Mouse (Mus musculus) myocyte (in vitro differentiated cells): ENCODE measurements around the gene Pax9. TPM values are rescaled to one million over a fixed set of nuclear protein-coding genes. Genes with fewer than 3 reads are reported as not detected.

ENCODE experiments used
- H3K27me3 ChIP-seq: one replicate; pipeline ENCODE4 v1.6.1; 2011; ENCODE audit not compliant: control insufficient read depth, insufficient read depth, insufficient read length
- H3K36me3 ChIP-seq: one replicate; pipeline ENCODE4 v1.6.1; 2011; ENCODE audit not compliant: control insufficient read depth, insufficient read depth
- H3K4me2 ChIP-seq: one replicate; pipeline ENCODE4 v1.6.1; 2011; ENCODE audit warnings: low read depth, control low read depth
- H3K4me3 ChIP-seq: one replicate; pipeline ENCODE4 v1.5.1; 2011; ENCODE audit warnings: mild to moderate bottlenecking, control low read depth, moderate library complexity
- H3K79me2 ChIP-seq: one replicate; pipeline ENCODE4 v1.6.1; 2011; ENCODE audit not compliant: control insufficient read depth, insufficient read depth
- H3ac ChIP-seq: one replicate; pipeline ENCODE4 v1.6.1; 2011; ENCODE audit not compliant: control insufficient read depth, insufficient read length
- CEBPB ChIP-seq: IDR thresholded peaks from 2 replicates; pipeline ENCODE4 v1.6.1; 2011; ENCODE audit warnings: mild to moderate bottlenecking, moderate library complexity; ENCODE audit not compliant: poor library complexity, insufficient read depth, severe bottlenecking
- E2F4 ChIP-seq: IDR thresholded peaks from one replicate; pipeline ENCODE4 v1.6.1; 2011; ENCODE audit warnings: mild to moderate bottlenecking, control low read depth, moderate library complexity; ENCODE audit not compliant: insufficient read depth
- MAX ChIP-seq: IDR thresholded peaks from one replicate; pipeline ENCODE4 v1.6.1; 2011; ENCODE audit warnings: low read depth, mild to moderate bottlenecking, control low read depth
- MYOD1 ChIP-seq, 3 experiments: IDR thresholded peaks; one replicate each; pipeline ENCODE4 v1.6.1; 2011; ENCODE audit warnings: control low read depth in 2 of 3, low read depth in 2 of 3, mild to moderate bottlenecking in 2 of 3, moderate library complexity in 1 of 3; ENCODE audit not compliant: insufficient read length in 2 of 3, control insufficient read depth in 1 of 3
- MYOG ChIP-seq, 3 experiments: IDR thresholded peaks; one replicate each; pipeline ENCODE4 v1.6.1; 2011; ENCODE audit warnings: control low read depth in 2 of 3, low read depth in 2 of 3, mild to moderate bottlenecking in 2 of 3; ENCODE audit not compliant: insufficient read length in 2 of 3, control insufficient read depth in 1 of 3, insufficient read depth in 1 of 3
- POLR2A ChIP-seq: IDR thresholded peaks from one replicate; pipeline ENCODE4 v1.6.1; 2011; ENCODE audit warnings: low read depth, mild to moderate bottlenecking, control low read depth, moderate library complexity; ENCODE audit not compliant: insufficient read length
- POLR2AphosphoS2 ChIP-seq: IDR thresholded peaks from one replicate; pipeline ENCODE4 v1.6.1; 2011; ENCODE audit warnings: low read depth, control low read depth; ENCODE audit not compliant: insufficient read length
- REST ChIP-seq: IDR thresholded peaks from one replicate; pipeline ENCODE4 v1.6.1; 2011; ENCODE audit warnings: mild to moderate bottlenecking, control low read depth, moderate library complexity; ENCODE audit not compliant: insufficient read depth, insufficient read length
- SRF ChIP-seq: IDR thresholded peaks from one replicate; pipeline ENCODE4 v1.6.1; 2011; ENCODE audit warnings: low read depth; ENCODE audit not compliant: control insufficient read depth, insufficient read length
- TCF12 ChIP-seq: IDR thresholded peaks from one replicate; pipeline ENCODE4 v1.6.1; 2011; ENCODE audit warnings: mild to moderate bottlenecking, control low read depth; ENCODE audit not compliant: poor library complexity, insufficient read depth, severe bottlenecking
- TCF3 ChIP-seq: IDR thresholded peaks from one replicate; pipeline ENCODE4 v1.6.1; 2011; ENCODE audit warnings: low read depth, control low read depth; ENCODE audit not compliant: insufficient read length
- USF1 ChIP-seq: IDR thresholded peaks from one replicate; pipeline ENCODE4 v1.6.1; 2011; ENCODE audit warnings: low read depth, mild to moderate bottlenecking, control low read depth, moderate library complexity
- polyA plus RNA-seq: library from polyadenylated mRNA; unstranded; fragments of >200 nt; fragmentation: generic; extraction: Trizol; gene quantifications from one replicate; pipeline ENCODE4 v1.2.1, GENCODE M21; 2012; ENCODE audit warnings: missing spikeins

Pax9 gene
- polyA plus RNA-seq, 1 experiment = 0.02 TPM

GRCm38 (mm10) chr12:56689331-56689730 lies 2.2 kb upstream of the Pax9 start:
- Histone ChIP-seq H3K4me3 (no peak overlapping the region), H3K36me3 (no peaks in the 10 kb centered on the region), H3ac (no peak overlapping the region), H3K4me2 (no peak overlapping the region), H3K79me2 (no peaks in the 10 kb centered on the region), H3K27me3 (peaks cover 15% of the 10 kb centered on the region)
- no peak for TF ChIP-seq USF1
- no peak for TF ChIP-seq CEBPB
- TF ChIP-seq POLR2A = no peak
- no peak for TF ChIP-seq TCF3
- TF ChIP-seq POLR2AphosphoS2 = no peak
- no peak for TF ChIP-seq TCF12
- no peak for TF ChIP-seq MAX

GRCm38 (mm10) chr12:56689736-56690135 lies 1.8 kb upstream of the Pax9 start:
- Histone ChIP-seq H3ac (no peak overlapping the region), H3K4me2 (no peak overlapping the region), H3K36me3 (no peaks in the 10 kb centered on the region), H3K79me2 (no peaks in the 10 kb centered on the region), H3K27me3 (peaks cover 16% of the 10 kb centered on the region), H3K4me3 (no peak overlapping the region)
- TF ChIP-seq REST (no peak), POLR2AphosphoS2 (no peak), MYOD1 (IDR thresholded peaks at IDR 0.05; ENCODE audit: control insufficient read depth in 1 of 3, insufficient read length in 2 of 3, low read depth in 2 of 3) (no peak), MAX (no peak), POLR2A (no peak), USF1 (no peak), SRF (no peak)

GRCm38 (mm10) chr12:56690366-56690765 lies 1.2 kb upstream of the Pax9 start:
- no peaks in the 10 kb centered on the region for H3K79me2 ChIP-seq
- no peak overlapping the region for H3K4me3 ChIP-seq
- no peak overlapping the region for H3K4me2 ChIP-seq
- H3K27me3 ChIP-seq = peaks cover 22% of the 10 kb centered on the region
- H3ac ChIP-seq = no peak overlapping the region
- TF ChIP-seq MAX = no peak
- no peak for TF ChIP-seq TCF12
- no peak for TF ChIP-seq SRF
- no peak for TF ChIP-seq TCF3
- TF ChIP-seq REST = no peak
- TF ChIP-seq POLR2AphosphoS2 = no peak
- TF ChIP-seq USF1 = no peak
- no peak for TF ChIP-seq CEBPB
- no peak for TF ChIP-seq E2F4
- no peak for TF ChIP-seq MYOD1 (IDR thresholded peaks at IDR 0.05; ENCODE audit: control insufficient read depth in 1 of 3, insufficient read length in 2 of 3, low read depth in 2 of 3)
- no peak for TF ChIP-seq POLR2A
- no peak for TF ChIP-seq MYOG (IDR thresholded peaks at IDR 0.05; ENCODE audit: control insufficient read depth in 1 of 3, insufficient read depth in 1 of 3, insufficient read length in 2 of 3, low read depth in 2 of 3)
- H3K36me3 ChIP-seq = no peaks in the 10 kb centered on the region

GRCm38 (mm10) chr12:56691001-56691400 lies 566 bp upstream of the Pax9 start:
- H3K79me2 ChIP-seq = no peaks in the 10 kb centered on the region
- no peaks in the 10 kb centered on the region for H3K36me3 ChIP-seq
- H3K27me3 ChIP-seq = peaks cover 29% of the 10 kb centered on the region
- H3ac ChIP-seq = no peak overlapping the region
- TF ChIP-seq CEBPB = no peak
- no peak for TF ChIP-seq SRF
- TF ChIP-seq E2F4 = no peak
- TF ChIP-seq MYOD1 (IDR thresholded peaks at IDR 0.05; ENCODE audit: control insufficient read depth in 1 of 3, insufficient read length in 2 of 3, low read depth in 2 of 3) = no peak
- TF ChIP-seq POLR2A = no peak
- no peak for TF ChIP-seq POLR2AphosphoS2
- TF ChIP-seq TCF12 = no peak
- TF ChIP-seq REST = no peak
- no peak for TF ChIP-seq TCF3
- no peak for TF ChIP-seq USF1
- no peak for TF ChIP-seq MYOG (IDR thresholded peaks at IDR 0.05; ENCODE audit: control insufficient read depth in 1 of 3, insufficient read depth in 1 of 3, insufficient read length in 2 of 3, low read depth in 2 of 3)
- TF ChIP-seq MAX = no peak
- no peak overlapping the region for H3K4me2 ChIP-seq
- no peak overlapping the region for H3K4me3 ChIP-seq

- H3K27me3 ChIP-seq = peaks cover 44% of the 10 kb centered on the region
- no peaks in the 10 kb centered on the region for H3K36me3 ChIP-seq
- H3ac ChIP-seq = no peak overlapping the region
- no peak overlapping the region for H3K4me3 ChIP-seq
- no peaks in the 10 kb centered on the region for H3K79me2 ChIP-seq
- TF ChIP-seq MAX = no peak
- TF ChIP-seq POLR2AphosphoS2 = no peak
- no peak for TF ChIP-seq E2F4
- TF ChIP-seq REST = no peak
- no peak for TF ChIP-seq TCF12
- TF ChIP-seq MYOG (IDR thresholded peaks at IDR 0.05; ENCODE audit: control insufficient read depth in 1 of 3, insufficient read depth in 1 of 3, insufficient read length in 2 of 3, low read depth in 2 of 3) = no peak
- no peak overlapping the region for H3K4me2 ChIP-seq
Observed at GRCm38 (mm10) chr12:56692536-56692935, 969 bp downstream of the Pax9 start.
